Mouse (Mus musculus) heart, embryonic 11.5 days (tissue): Measurements from ENCODE around the gene H2afv. TPM values are rescaled to one million over a fixed set of nuclear protein-coding genes. Genes with fewer than 3 reads are reported as not detected.
"Not testable (repeated sequence)": the region's sequence is repeated elsewhere in the genome, so short reads cannot be mapped to it uniquely, and the experiment has no call there.

Experiments
- ATAC-seq: fragments of 200-750 bp; cut with Nextera tagmentation; replicated peaks from 2 replicates; pipeline ENCODE4 v1.8.0; 2017; ENCODE audit warnings: moderate library complexity; ENCODE audit not compliant: insufficient number of reproducible peaks, low FRiP score, low TSS enrichment
- H3K27ac ChIP-seq: fragments of 300-500 bp; sonication (generic); 2 replicates; pipeline ENCODE4 v1.5.1; 2014; ENCODE audit warnings: mild to moderate bottlenecking, low read depth, low read length
- H3K27me3 ChIP-seq: fragments of 300-500 bp; sonication (generic); 2 replicates; pipeline ENCODE4 v1.6.1; 2014; ENCODE audit warnings: mild to moderate bottlenecking, low read length, mixed read lengths; ENCODE audit not compliant: control insufficient read depth, insufficient read depth
- H3K36me3 ChIP-seq: fragments of 300-500 bp; sonication (generic); 2 replicates; pipeline ENCODE4 v1.6.1; 2014; ENCODE audit warnings: mild to moderate bottlenecking, low read length, moderate library complexity, mixed read lengths; ENCODE audit not compliant: control insufficient read depth, insufficient read depth
- H3K4me1 ChIP-seq: fragments of 300-500 bp; sonication (generic); 2 replicates; pipeline ENCODE4 v1.6.1; 2014; ENCODE audit warnings: low read length; ENCODE audit not compliant: control insufficient read depth, insufficient read depth
- H3K4me2 ChIP-seq: fragments of 300-500 bp; sonication (generic); 2 replicates; pipeline ENCODE4 v1.6.1; 2014; ENCODE audit warnings: mild to moderate bottlenecking, moderate library complexity
- H3K4me3 ChIP-seq: fragments of 300-500 bp; sonication (generic); 2 replicates; pipeline ENCODE4 v1.5.1; 2014; ENCODE audit warnings: low read depth, low read length
- H3K9ac ChIP-seq: fragments of 300-500 bp; sonication (generic); 2 replicates; pipeline ENCODE4 v1.6.1; 2014; ENCODE audit warnings: mild to moderate bottlenecking, low read depth, low read length, moderate library complexity
- H3K9me3 ChIP-seq: fragments of 300-500 bp; sonication (generic); replicated peaks from 2 replicates; pipeline ENCODE4 v1.6.1; 2016; ENCODE audit warnings: low read length; ENCODE audit not compliant: control insufficient read depth
- WGBS: fragments of 180-500 bp; shearing (Covaris S2); extraction: QIAGEN DNeasy Blood & Tissue Kit; methylation state at CpG from one replicate; pipeline ENCODE4 v1.1.7; 2014; ENCODE audit not compliant: insufficient replicate concordance; 5-methylcytosine and 5-hydroxymethylcytosine counted together
- polyA plus RNA-seq: library from polyadenylated mRNA; unstranded; fragments of >200 nt; fragmentation: Nextera tagmentation; extraction: Ambion mirVana; gene quantifications from 2 replicates; pipeline ENCODE4 v1.2.1, GENCODE M21; 2014

Gene H2afv
- polyA plus RNA-seq, 1 experiment from 2014 or later: 353 TPM

DNA sequence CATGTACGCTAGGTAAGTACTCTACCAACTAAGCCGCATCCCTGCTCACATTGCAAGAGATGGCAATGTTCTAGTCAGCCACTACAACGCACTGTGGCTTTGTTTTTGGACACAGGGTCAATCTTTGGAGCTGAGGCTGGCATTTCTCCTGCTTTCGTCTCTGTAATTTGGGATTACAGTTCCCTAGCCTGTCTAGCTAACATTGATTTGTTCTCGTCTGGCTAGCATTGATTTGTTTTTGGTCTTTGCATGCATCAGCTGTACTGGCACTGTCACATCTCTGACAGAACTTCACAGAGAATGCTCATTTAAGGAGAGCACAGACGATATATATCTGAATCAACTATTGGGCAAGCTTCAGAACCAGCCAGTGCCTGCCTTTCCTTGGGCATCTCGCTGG, 14.1 kb downstream of the H2afv start:
- Histone ChIP-seq H3K9ac (no peak overlapping the region), H3K27me3 (no peaks in the 10 kb centered on the region), H3K4me1 (no peaks in the 10 kb centered on the region), H3K4me2 (no peak overlapping the region), H3K36me3 (peaks cover 40% of the 10 kb centered on the region), H3K4me3 (no peak overlapping the region), H3K9me3 (no peaks in the 10 kb centered on the region), H3K27ac (no peak overlapping the region)
- no peak for ATAC-seq
- 88% methylated on average over 7 of the region's 7 CpGs for WGBS

DNA sequence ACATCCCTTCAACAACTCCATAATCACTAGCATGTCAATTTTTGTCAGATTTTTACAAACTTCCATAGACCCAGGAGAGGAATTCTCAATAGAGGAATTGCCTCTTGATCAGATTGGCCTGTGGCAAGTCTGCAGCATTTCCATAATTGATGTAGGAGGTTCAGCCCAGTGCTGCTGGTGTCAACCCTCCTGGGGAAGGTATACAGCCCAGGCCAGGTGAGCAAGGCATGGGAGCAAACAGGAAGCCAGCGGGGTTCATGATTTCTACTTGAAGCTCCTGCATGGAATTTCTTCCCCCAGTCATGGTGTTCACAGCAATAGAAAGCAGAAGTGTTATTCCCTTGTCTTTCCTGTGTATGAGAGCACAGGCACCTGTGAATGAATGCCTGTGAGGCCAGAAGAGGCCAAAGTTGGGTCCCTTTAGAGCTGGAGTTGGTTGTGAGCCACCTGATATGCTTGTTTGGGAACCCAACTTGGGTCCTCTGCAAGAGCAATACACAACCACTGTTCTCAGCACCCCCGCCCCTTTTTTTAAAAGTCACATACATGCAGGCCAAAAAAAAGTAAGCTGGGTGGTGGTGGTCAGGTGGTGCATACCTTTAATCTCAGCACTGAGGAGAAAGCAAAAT, 23.4 kb downstream of the H2afv start:
- no peak overlapping the region for H3K4me3 ChIP-seq
- peaks cover 14% of the 10 kb centered on the region for H3K4me1 ChIP-seq
- no peaks in the 10 kb centered on the region for H3K9me3 ChIP-seq
- H3K27ac ChIP-seq: no peak overlapping the region
- no peak overlapping the region for H3K4me2 ChIP-seq
- H3K27me3 ChIP-seq: no peaks in the 10 kb centered on the region
- H3K36me3 ChIP-seq: peaks cover 35% of the 10 kb centered on the region
- ATAC-seq: no peak
- WGBS: 72% methylated on average over 2 of the region's 2 CpGs
- no peak overlapping the region for H3K9ac ChIP-seq

DNA sequence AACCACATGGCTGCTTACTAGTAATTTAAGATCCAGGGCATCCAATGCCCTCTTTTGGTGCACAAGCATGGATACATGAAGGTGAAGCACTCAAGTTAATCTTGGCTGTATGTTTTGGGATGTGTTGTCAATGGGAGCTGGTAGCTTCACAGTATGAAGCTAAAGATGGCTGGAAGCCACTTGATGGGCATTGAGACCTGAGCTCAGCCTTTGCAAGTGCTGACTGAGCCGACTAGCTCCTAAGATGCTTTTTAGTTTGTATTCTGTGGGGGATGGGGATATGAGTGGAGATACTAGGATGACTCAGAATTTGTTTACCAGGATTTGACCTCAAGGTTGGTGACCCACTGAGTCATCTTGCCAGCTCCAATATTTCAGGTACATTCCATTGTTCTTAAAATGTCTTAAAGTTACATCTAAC, 23.9 kb downstream of the H2afv start:
- Histone ChIP-seq H3K4me1 (peaks cover 14% of the 10 kb centered on the region), H3K27ac (no peak overlapping the region), H3K36me3 (peaks cover 32% of the 10 kb centered on the region), H3K9ac (no peak overlapping the region), H3K27me3 (no peaks in the 10 kb centered on the region), H3K9me3 (no peaks in the 10 kb centered on the region), H3K4me3 (no peak overlapping the region), H3K4me2 (no peak overlapping the region)
- whole genome bisulfite sequencing: 29% methylated on average over 1 of the region's 1 CpGs
- no peak for ATAC-seq

DNA sequence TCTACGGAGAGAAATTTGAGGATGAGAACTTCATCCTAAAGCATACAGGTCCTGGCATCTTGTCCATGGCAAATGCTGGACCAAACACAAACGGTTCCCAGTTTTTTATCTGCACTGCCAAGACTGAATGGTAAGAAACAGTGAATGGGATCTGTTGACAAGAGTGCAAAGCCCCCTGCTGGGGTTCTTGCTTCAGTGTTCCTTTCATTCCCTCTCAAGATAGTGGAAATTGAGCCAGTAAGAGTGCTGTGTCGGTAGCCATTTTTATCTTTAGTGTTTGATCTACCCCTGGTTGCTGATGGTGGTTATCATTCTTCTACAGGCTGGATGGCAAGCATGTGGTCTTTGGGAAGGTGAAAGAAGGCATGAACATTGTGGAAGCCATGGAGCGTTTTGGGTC, 25.1 kb downstream of the H2afv start:
- not testable (repeated sequence) for H3K9ac ChIP-seq, H3K4me2 ChIP-seq, H3K4me3 ChIP-seq, H3K9me3 ChIP-seq, H3K27ac ChIP-seq, ATAC-seq, H3K27me3 ChIP-seq
- H3K36me3 ChIP-seq: peaks cover 27% of the 10 kb centered on the region
- WGBS: 56% methylated on average over 4 of the region's 4 CpGs
- H3K4me1 ChIP-seq: peaks cover 20% of the 10 kb centered on the region

DNA sequence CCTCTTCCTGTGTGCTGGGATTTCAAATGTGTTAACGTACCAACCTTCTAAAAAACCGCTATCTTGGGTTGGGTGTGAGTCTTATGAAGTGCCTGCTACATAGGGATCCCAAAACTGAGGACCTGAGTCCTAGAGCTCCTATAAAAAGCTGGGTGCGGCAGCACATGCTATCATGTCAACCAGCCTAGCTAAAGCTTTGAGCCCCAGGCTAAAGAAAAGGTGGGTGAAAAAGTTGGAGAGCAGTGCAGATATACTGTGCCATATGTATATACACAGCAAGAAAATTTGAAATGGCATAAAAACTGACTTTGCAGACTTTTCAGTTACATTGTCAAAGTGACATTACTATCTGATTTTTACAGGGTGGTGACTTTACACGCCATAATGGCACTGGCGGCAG, 25.5 kb downstream of the H2afv start:
- Histone ChIP-seq H3K9ac (no peak overlapping the region), H3K4me2 (no peak overlapping the region)

DNA sequence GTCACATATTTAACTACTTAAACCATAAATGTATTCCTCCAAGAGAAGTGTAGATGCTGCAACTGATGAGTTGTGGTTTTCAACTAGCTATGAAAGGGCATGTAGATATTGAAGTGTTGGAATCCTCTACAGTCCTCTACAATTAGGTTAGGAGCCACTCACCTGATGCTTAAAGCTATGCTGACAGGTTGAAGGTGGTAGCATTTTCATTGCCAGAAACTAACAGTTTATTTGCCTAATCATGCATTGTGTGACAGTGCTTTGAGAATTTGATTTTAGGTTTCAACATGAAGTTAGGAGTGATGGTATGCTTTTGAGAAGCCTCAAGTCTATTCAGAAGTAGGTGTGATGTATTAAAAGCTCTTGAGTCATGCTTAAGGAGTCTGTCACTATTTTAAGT, 26.8 kb downstream of the H2afv start:
- no peaks in the 10 kb centered on the region for H3K27me3 ChIP-seq
- no peaks in the 10 kb centered on the region for H3K9me3 ChIP-seq
- peaks cover 19% of the 10 kb centered on the region for H3K36me3 ChIP-seq
- peak overlapping the region; percentile 99 for H3K9ac ChIP-seq
- no peak for ATAC-seq
- peak overlapping the region; percentile 92 for H3K4me3 ChIP-seq
- H3K27ac ChIP-seq: peak overlapping the region; percentile 22; the same call in 1 of the 2 replicates
- H3K4me1 ChIP-seq: peaks cover 20% of the 10 kb centered on the region
- peak overlapping the region; percentile 98 for H3K4me2 ChIP-seq

More for the DNA sequence above, 25.5 kb downstream of the H2afv start:
- WGBS: 77% methylated on average over 5 of the region's 5 CpGs
- H3K27me3 ChIP-seq: no peaks in the 10 kb centered on the region
- peak overlapping the region; percentile 14; the same call in 1 of the 2 replicates for H3K4me3 ChIP-seq
- no peaks in the 10 kb centered on the region for H3K9me3 ChIP-seq
- peaks cover 24% of the 10 kb centered on the region for H3K36me3 ChIP-seq
- H3K27ac ChIP-seq: no peak overlapping the region
- no peak for ATAC-seq
- H3K4me1 ChIP-seq: peaks cover 20% of the 10 kb centered on the region

DNA sequence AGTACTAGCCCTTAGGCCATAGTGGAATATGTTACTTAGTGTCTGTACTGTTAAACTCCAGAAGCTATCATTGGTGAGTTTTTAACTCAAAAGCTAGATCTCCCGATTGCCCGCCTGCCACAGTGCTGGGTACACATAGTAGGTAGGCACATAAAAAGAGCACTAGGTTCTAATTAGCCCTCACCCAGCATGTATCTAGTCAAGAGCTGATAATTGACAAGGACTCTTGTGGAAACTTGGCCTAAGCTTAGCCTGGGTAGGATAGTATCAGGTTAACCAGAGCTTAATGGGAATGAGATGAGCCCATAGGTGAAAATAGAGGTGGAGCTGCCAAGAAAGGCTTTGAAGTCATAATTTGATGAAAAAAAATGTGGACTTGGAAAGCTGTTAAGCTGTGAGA, 27.2 kb downstream of the H2afv start:
- H3K9ac ChIP-seq: peak overlapping the region; percentile 99
- peak overlapping the region; percentile 98 for H3K4me2 ChIP-seq
- H3K4me3 ChIP-seq: peak overlapping the region; percentile 92
- ATAC-seq: no peak
- H3K27me3 ChIP-seq: no peaks in the 10 kb centered on the region
- H3K4me1 ChIP-seq: peaks cover 20% of the 10 kb centered on the region
- H3K27ac ChIP-seq: peak overlapping the region; percentile 22; the same call in 1 of the 2 replicates
- WGBS: 48% methylated on average over 2 of the region's 2 CpGs
- H3K9me3 ChIP-seq: no peaks in the 10 kb centered on the region
- H3K36me3 ChIP-seq: peaks cover 19% of the 10 kb centered on the region

DNA sequence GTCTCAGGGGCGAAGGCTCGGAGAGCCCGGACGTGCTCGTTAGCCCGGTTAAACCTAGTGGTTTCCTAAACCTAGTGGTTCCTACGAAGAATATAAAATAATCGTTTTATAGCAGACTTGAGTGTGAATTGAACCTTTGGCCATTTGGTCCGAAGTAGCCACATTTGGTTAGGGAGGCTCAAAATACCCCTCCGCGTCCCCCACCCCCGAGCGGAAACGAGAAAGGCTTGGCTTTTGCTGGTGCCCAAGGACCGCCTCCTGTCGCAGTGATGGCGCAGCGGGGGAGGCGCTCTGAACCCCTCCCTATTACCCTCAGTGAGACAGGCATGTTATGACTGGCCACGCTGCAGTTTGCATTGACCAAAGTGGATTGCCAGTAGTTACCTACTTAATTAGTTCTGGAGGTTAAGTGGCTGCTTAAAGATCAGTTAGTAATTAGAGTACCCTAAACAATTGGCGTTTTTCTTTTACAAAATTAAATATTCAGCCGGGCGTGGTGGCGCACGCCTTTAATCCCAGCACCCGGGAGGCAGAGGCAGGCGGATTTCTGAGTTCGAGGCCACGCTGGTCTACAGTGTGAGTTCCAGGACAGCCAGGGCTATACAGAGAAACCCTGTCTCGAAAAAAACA, 27.7 kb downstream of the H2afv start:
- Histone ChIP-seq H3K27ac (peak overlapping the region; percentile 98), H3K36me3 (peaks cover 19% of the 10 kb centered on the region), H3K9me3 (no peaks in the 10 kb centered on the region), H3K27me3 (no peaks in the 10 kb centered on the region), H3K9ac (peak overlapping the region; percentile 99), H3K4me2 (peak overlapping the region; percentile 98), H3K4me3 (peak overlapping the region; percentile 92), H3K4me1 (peaks cover 20% of the 10 kb centered on the region)
- peak; percentile 69 for ATAC-seq
- 1% methylated on average over 30 of the region's 30 CpGs for WGBS
